Mouse (Mus musculus): ENCODE measurements around the gene Stkld1.
"Not testable (repeated sequence)": the region's sequence is repeated elsewhere in the genome, so short reads cannot be mapped to it uniquely, and the experiment has no call there.

The Stkld1 gene

DNA sequence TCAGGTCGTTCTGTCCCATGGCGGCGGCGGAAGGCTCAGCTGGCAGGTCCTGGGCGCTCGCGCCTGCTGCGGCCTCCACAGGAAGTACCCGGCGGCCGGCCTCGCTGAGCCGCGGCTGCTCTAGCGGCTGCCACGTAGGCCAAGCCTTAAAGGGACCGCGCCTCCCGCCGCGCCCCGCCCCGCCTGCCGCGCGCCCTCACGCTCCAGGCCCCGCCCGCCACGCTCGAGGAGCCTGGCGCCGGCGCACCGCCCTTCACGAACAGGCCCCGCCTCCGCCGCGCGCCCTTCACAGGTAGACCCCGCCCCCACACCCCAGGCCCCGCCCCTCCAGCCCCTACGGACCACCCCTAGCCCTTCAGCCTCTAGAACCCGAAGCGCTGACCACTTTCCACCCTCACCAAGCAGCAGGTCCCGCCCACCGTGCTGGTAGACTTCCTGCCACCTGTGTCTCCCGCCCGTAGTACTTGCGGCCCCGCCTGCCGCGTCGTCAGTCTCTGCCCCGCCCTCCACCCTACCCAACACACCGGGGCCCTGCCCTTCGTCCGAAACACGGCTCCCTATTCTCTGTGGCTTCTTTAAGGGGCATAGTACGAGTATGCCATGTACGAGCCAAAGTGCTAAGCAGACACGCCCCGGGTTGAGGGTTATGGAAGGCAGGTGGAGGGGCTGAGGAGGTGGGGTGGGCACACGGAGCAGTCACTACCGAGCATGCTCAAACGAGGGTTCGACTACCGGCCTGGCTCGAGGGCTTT is at the start of gene Stkld1, which contains the start of gene Surf4:
TSS of gene Stkld1 (plus strand) at position 744 of the 752 bp plus-strand sequence.
TSS of gene Surf4 (minus strand) at position 625 of the 752 bp plus-strand sequence.
- peak; percentile 97 for DNase-seq (ENCODE audit: extremely low spot score)

DNA sequence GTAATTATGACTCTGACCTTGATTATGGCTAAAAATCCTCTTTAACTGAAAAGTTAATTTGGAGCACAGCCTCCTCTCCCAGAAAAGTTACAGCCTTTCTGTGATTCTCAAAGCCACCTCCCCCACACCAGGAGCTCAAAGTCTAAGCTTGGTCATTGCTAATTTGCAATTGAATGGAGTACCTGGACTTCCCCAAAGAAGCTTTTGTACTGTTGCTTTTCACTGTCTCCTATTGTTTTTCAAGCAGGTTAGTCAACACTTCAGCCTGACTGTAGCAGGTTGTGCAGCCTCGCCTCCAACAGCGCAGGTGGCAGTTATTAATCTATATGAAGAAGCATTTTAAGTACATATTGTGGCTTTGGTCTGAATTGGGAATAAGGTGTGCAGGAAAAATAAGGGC is 48.3 kb upstream of the Stkld1 start:
- DNase-seq (ENCODE audit: extremely low spot score): not testable (repeated sequence)

- not testable (repeated sequence) for DNase-seq (ENCODE audit: extremely low spot score)
Observed at GRCm38 (mm10) chr2:26886170-26886569, 47.7 kb upstream of the Stkld1 start.

DNA sequence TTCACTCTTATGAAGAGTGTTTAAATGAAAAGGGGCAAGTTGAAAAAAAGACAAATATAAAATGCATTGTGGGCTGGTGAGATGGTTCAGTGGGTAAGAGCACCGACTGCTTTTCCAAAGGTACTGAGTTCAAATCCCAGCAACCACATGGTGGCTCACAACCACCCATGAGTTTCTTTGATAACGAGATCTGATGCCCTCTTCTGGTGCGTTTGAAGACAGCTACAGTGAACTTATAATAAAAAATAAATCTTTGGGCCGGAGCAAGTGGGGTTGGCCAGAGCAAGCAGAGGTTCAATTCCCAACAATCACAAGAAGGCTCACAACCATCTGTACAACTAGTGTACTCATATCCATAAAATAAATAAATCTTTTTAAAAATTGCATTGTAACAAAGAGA is 37.9 kb upstream of the Stkld1 start:
- DNase-seq (ENCODE audit: extremely low spot score): no peak

DNA sequence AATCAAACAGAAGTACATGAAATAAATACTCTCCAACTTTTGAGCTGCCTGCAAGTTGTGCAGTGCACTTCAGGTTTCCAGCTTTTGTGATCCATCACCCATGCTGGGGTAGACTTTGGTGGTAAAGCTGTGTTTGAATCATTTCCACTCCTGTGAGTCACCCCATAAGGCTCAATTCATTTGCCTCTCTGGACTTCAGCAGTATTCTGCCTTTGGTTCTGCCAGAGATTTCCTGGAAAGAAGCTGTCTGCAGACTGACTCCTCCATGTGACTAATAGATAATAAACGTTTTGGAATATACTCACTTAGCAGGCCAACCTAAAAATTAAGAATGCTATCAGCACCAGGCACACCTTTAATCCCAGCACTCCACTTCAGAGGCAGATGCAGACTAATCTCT is 33.1 kb upstream of the Stkld1 start:
- DNase-seq (ENCODE audit: extremely low spot score): no peak

- DNase-seq (ENCODE audit: extremely low spot score): no peak
Observed at GRCm38 (mm10) chr2:26901834-26902400, 31.9 kb upstream of the Stkld1 start.

- DNase-seq (ENCODE audit: extremely low spot score): peak; percentile 93
Observed at GRCm38 (mm10) chr2:26902467-26903220, 31.2 kb upstream of the Stkld1 start, which contains the start of gene Surf6. Gene Surf6 (minus strand): TSS chr2:26902879.

DNA sequence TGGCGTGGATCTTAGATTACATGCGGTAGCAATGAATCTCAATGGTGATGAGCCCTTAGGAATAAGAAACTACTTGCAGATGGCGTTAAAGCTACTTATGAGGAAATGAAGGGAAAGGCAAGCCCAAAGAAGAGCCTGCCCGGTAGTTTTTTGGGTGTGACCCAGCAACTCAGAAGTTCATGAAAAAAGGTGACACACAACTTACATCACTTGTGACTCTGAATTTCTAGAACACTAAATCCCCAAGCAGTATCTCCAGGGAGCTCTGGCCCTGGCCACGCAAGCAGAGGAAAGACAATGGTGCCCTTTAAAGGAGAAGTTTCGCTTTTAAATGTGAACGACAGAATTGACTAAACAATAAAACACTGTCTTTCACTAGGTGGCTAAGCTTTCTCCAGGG is 30.5 kb upstream of the Stkld1 start:
- DNase-seq (ENCODE audit: extremely low spot score): no peak

GRCm38 (mm10) chr2:26905936-26906335 is 27.9 kb upstream of the Stkld1 start:
- no peak for DNase-seq (ENCODE audit: extremely low spot score)

DNA sequence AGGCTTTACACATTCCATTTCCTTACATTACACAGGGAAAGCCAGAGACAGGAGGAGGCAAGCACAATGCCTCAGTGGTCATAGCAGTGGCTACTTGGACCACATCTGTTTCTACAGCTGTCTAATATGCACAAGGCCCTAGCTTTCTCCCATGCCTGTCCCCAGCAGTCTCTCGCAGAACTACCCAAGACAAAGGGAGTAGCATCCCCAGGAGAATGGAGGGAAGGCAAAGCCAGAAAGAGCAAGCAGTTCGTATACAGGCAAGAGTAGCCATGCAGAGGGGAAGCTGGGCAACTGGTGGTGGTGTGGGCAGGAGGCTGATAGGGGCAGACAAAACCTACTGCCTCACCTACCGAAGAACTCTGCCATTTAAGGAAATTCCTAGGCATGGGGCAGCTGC is 27.4 kb upstream of the Stkld1 start:
- DNase-seq (ENCODE audit: extremely low spot score): no peak

- no peak for DNase-seq (ENCODE audit: extremely low spot score)
Observed at GRCm38 (mm10) chr2:26907109-26907508, 26.7 kb upstream of the Stkld1 start.

DNA sequence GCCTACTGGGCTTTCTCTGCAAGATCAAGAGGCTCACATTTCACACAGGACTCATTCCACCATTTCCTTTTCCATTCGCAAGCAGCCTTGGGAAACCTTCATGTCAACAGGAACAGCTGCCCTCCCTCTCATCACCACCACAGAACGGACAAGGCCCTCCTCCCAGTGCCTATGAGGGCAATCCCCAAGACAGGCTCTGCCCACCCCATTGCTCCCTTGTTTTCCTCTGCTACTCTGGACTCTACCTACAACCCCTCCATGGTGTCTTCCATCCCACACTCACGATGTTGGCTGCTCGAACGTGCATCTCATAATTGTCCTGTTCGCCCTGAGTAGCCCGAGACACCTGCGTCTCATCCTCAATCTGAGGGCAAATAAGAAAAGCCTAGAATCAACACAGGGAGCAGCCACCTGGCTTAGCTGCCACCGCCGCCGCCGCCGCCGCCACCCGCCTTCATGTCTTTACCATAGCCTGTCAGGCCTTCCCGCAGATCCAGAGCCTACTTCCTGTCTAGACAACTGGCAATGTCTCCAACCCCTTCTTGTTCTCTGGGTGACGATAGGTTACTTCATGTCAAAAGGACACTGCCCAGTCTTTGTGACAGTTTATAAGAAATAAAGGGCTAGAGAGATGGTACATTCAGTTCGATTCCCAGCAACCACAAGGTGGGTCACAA is 25.0 kb upstream of the Stkld1 start:
- no peak for DNase-seq (ENCODE audit: extremely low spot score)

GRCm38 (mm10) chr2:26909387-26909784 is 24.5 kb upstream of the Stkld1 start:
- DNase-seq (ENCODE audit: extremely low spot score): no peak

DNA sequence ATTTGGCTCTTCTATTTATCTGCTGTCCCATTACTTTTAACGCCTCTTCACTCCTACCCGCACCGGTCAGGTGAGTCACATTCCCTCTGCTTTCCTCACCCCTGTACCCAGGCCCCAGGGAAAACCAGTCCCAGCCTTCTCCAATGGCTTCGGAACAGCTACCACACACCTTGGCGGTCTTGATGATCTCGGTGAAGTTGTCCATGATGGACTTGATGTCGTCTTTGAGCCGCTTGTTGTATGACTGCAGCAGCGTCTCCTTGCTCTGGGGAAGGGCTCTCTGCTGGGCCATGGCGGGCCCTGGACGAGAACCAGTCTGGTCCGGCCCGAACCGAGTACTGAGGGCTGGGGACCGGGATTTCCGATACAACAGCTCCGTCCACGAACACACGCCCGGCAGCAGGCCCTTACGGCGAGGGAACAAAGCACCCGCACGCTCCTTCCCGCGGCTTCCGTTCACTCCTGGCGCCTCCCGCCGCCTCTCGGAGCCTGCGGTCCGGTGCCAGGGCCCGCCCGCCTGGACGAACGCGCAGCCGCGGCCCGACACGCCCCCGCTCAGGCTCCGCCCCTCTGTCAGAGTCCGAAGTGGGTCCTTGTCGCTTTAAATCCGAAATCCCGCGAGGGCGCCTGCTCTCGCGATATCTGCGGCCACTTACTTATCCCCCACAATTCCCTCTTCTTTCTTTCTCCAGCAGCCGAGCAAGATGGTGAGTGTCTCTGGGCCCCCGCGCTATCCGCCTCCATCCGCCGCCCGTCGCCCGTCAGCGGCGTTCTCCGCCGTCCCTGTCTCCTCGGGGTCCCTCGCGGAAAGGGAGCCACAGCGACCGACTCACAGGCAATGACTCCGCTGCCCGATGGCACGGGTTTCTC is 23.5 kb upstream of the Stkld1 start, which contains the start of the genes Med22 and Rpl7a:
TSS of gene Med22 (minus strand) at position 554 of the 870 bp plus-strand sequence.
TSS of gene Rpl7a (plus strand) at position 641 of the 870 bp plus-strand sequence.
- peak; percentile 98 for DNase-seq (ENCODE audit: extremely low spot score)

GRCm38 (mm10) chr2:26910994-26911765 is 22.7 kb upstream of the Stkld1 start:
- no peak for DNase-seq (ENCODE audit: extremely low spot score)

DNA sequence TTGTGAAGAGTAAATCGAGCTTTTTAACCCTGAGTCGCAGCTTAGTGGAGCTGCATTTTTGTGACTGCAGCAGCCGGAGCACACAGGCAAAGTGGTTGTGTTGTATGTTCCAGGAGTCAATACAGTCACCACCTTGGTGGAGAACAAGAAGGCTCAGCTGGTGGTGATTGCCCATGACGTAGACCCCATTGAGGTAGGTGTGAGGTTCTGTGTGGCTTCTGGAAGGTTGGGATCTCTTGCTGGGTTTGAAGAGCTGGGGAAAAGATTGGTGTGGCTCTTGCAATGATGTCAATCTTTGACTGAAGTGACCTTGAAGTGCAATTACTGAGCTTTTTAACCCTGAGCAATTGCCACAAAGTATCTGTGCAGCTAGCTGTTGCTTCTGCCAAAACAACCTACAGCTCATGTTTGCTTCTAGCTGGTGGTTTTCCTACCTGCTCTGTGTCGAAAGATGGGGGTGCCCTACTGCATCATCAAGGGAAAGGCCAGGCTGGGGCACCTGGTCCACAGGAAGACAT is 21.5 kb upstream of the Stkld1 start:
- DNase-seq (ENCODE audit: extremely low spot score): no peak

DNA sequence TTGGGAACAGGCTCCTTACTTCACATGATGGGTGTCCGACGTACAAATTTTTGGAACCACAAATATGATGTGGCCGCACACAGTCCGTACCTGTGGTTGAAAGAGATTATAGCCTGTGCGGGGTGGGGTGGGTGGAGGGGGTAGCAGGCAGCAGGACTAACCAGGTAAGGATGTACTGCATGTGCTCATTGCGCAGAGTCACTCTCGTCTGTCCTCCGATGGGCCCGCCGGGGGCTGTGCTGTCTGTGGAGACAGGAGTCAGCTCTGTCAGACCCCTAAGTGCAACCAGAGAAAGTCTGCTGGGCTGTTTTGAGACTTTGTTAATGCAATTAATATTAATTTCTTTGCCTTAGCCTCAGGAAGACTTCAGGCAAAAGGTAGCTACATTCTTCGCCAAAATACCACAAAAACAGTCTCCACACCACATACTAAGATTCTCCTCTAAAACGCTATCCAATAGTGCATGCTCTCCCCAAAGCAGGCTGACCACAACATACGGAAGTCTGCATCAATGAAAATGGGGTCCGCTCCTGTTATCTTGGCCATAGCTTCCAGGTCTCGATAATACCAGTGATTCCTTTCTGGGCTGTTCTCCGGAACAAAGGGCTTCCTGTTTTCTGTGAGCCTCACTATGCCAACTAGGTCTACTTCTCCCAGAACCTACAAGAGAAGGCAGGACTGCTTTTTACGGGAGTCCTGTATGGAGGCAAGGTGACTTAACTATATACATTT is 20.3 kb upstream of the Stkld1 start:
- DNase-seq (ENCODE audit: extremely low spot score): no peak

- DNase-seq (ENCODE audit: extremely low spot score): no peak
Observed at GRCm38 (mm10) chr2:26914148-26914941, 19.5 kb upstream of the Stkld1 start.

Measured in embryo, embryonic 9.5 days (tissue).